Mouse (Mus musculus) thymus, postnatal 36 days (tissue): ENCODE results near the gene Gm525.
"Not testable (repeated sequence)": the region's sequence is repeated elsewhere in the genome, so short reads cannot be mapped to it uniquely, and the experiment has no call there.

Experiments
- DNase-seq, 2 experiments: peaks; one replicate each; pipeline ENCODE4 v3.0.0; 2022; ENCODE audit warnings: mixed read lengths in 2 of 2

Gene Gm525

DNA sequence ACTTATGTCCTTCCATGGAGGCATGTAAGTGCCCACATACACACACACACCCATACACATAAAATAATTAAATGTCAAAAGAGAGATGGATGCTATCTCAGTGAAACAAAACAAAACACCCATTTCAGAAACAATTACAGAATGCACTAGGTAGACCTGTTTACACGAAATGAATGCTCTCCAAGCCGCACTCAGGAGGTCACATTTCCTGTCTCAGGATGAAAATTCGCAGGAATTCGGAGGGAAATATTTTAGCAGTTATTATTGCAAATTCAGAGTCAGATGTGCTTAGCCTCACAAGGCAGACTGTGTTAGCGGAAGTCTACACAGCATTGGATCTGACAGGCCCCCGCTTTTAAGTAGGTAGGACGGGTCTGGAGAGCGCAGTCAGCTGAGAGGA, at the start of gene Gm525:
Gene Gm525 (plus strand): TSS at position 301 of the 400 bp plus-strand sequence.
- DNase-seq, result no peak

DNA sequence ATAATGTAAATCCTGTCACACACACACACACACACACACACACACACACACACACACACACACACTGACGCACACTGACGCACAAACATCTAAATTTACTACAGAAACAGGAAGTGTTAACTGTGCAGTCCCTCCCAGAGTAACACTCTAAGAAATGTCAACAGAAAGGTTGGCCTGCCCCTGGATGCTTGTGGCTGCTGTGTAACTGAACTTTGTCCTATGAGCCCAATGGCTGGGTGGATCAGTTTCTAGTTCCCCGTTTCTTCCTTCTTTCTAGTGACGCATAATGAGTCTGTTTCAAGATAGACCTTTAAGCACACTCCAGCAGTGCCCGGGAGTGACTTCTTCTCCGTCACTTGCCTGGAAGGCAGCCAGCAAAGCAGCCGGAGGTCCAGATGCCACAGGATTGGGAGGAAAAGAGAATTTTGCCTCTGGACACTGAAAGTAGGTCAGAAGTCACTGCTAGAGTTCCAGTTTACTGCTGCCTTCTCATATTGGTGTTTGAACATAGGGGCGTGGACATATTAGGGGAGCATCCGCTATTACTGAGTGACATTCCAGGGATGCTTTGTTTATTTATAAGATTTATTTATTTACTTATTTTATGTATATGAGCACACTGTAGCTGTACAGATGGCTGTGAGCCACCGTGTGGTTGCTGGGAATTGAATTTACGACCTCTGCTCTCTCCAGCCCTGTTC, 49.3 kb upstream of the Gm525 start:
- DNase-seq, result peak; percentile 33 to 40

DNA sequence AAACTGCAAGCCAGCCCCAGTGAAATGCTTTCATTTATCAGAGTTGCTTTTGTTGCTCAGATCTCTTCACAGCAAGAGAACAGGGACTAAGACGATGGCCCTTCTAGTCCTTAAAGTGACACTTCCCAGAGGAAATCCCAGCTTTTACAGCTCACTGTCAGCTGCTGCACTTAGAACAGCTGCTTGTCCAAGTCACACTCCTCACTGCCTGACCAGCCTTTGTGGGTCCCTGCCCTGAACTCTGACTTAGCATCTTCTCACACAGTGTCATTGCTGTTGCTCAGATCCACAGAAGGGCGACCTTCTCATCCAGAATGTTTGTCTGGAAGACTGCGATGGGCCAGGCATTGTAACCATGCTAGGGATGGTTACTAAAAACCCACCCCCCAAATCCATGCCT, 48.0 kb upstream of the Gm525 start:
- no peak for DNase-seq

DNA sequence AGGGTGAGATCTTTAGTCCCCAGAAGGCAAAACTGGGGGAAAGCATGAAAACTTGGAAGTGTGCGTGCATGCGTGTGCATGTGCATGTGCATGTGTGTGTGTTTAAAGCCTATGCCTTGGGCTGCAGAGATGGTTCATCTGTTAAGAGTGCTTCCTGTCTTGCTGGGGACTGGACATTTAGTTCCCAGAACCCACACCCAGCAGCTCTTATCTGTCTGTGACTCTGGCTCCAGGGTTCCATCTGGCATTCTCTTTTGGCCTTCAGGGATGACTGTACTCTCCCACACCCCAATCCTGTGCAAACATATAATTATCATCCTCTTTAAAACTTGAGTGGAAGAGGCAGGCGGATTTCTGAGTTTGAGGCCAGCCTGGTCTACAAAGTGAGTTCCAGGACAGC, 47.5 kb upstream of the Gm525 start:
- DNase-seq, result no peak

DNA sequence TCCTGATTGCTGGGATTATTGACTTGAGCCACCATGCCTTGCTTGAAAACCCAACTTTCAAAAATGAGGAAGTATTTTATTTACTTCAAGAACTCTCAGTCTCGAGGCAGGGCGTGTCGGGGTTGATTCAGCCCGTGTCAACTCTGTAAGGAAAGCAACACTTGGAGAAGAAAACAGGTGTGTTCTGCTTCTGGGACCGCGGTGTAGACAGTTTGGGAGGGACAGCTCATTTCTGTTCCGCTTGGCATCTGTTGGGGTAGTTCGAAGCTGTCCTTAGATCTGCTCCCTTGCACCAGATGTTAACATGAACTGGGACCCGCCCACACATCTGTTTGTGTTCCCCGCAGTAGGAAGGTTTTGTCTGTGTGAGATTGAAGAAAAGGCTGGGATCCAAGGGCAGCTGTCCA, 45.7 kb upstream of the Gm525 start:
- peak; percentile 15 to 35 for DNase-seq

DNA sequence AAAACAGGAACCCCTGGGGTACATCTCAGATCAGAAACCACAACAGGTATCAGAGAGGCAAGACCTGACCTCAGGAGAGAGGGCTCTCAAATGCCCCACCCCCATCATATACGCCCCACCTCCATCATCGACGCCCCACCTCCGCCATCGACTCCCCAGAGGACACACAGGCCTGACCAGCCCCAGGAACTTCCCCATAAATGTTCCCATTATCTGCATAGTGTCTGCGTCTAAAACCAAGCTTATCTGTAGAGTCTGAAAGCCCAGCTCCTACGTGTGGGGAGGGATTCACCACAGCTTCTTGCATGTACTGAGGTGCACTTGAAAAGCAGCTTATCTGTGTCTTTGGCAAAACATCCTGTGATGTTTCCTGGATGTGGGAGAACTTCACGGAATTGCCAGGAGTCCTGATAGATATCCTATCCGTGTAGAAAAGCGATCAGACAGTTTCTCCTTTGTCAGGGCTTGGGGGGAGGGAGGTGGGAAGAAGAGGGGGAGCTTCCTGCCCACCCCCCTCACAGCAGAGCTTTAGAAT, 44.7 kb upstream of the Gm525 start:
- DNase-seq, result peak; percentile 20 to 36

DNA sequence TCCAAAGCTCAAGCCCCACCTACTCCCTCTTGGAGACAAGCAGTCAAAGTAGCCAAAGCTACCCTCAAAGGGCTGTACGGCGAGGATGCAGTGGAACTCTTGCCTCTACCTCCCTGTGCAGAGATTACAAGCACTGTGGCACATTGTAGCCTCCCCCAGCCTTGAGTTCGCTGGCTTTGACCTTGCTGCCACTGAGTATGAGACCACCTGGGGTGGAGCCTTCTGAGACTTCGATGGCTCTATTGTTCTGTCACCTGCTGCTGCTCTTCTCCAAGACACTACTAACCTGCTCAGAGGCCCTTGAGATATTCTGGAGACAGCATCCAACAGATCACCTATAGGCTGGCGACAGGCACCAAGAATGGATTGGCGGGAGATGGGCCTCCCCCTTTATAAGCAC, 43.1 kb upstream of the Gm525 start:
- no peak for DNase-seq

DNA sequence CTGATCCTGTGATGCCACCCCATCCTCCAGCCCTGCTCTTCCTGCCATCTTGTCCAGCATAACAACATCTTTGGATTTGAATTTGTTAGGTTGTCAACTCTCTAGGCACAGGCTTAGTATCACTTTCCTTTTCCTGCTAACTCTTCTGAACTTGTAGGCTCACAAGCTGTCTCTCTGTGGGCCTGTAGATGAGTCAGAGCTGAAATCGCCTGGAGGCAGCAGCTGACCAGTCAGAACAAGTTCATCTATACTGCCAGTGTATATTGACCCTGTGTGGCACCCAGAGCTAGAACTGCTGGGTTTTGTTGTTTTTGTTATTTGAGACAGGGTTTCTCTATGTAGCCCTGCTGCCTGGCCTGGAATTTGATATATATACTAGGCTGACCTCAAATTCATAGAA, 42.5 kb upstream of the Gm525 start:
- DNase-seq, result no peak

DNA sequence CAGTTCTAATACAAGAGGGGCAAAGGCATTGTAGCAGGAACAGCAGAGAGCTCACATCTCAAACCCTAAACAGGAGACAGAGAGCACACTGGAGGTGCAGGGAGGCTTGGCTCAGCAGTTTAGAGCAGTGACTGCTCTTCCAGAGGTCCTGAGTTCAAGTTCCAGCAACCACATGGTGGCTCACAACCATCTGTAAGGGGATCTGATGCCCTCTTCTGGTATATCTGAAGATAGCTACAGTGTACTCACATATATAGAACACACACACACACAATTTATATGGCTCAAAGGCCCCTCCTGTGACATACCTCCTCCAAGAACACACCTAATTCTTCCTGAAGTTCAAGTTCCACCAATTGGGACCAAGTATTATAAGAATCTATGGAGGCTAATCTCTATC, 39.0 kb upstream of the Gm525 start:
- DNase-seq, result no peak

DNA sequence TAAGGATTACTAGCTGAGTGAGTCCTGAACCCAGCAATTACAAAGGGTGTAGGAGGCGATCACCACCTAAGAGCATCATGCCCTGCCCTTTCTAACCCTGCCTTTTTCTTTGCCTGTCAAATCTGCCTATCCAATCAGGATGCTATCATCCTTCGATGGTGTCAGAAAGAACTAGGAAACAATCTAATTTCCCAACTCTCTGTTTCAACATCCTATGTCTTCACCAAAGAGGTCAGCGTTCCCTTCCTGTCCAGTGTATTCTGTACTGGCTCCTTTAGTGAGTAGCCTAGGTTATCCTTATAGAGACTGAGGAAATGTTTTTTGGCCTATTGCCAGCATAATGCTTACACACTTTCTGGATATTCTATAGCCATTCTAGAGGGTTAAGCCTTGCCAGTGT, 38.1 kb upstream of the Gm525 start:
- DNase-seq, result no peak

DNA sequence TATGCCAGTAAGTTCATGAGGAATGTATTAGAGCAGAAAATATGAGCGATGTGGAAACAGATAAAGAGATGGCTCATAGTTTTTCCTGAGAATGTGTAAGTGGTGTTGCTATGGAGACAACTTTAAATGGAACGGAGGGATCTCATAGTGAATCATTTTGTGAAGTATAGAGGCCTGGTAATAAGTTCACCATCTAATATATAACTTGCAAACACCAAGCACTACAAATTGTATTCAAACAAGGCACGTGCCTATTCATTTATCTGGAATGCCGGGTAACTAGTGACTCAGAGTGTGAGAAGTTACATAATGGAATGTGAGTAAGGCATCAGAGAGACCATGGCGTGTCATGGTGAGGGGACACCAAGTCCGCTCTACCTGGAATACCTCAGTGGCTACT, 35.1 kb upstream of the Gm525 start:
- DNase-seq, result no peak

DNA sequence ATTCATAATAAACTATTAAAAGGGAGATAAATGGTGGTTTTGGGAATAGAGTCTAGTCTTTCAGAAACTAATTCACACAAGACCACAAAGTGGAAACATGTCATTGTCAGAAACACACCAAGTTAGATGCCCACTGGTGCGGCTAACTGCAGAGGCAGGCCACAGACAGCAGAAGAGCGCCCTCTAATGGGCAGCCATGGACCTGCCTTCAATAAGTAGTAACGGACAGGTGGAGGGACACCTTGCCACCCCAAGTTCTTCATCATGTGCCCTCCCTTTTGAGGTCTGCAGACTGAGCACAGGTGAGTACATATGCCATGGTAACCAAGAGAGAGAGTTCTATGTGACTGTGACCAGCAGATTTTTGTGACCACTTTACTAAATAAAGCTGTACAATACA, 34.3 kb upstream of the Gm525 start:
- DNase-seq, result peak; percentile 50 to 57

DNA sequence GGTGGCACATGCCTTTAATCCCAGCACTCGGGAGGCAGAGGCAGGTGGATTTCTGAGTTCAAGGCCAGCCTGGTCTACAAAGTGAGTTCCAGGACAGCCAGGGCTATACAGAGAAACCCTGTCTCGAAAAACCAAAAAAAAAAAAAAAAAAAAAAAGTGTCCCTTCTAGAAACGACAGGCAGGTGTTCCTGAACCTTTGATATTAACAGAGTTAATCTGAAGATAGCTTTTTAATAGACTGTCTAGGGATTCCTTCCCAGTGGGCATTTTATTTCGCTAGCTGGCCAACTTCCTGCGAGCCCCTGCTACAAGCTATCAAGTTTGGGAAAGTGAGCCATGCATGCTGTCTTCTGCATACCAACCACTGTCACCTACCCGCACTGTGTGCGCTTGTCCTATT, 32.6 kb upstream of the Gm525 start:
- DNase-seq, result not testable (repeated sequence)

DNA sequence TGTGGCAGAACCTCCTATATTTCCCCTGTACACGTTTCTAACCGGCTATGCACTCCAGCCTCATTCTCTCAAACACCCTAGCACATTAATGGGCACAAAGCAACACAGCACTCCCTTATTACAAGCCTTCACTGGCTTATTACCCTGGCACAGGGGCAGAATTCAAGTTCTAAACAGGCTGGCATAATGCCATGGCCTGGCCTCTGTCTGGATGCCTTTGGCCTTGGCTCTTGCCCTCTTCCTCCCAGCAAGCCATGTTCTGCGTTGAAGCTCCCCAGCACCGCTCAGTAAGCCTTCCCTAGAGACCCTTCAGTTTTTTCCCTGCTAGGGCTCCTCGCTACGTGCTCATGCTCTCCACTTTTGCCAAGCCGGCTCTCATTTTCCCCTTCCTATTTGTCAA, 30.6 kb upstream of the Gm525 start:
- no peak for DNase-seq

DNA sequence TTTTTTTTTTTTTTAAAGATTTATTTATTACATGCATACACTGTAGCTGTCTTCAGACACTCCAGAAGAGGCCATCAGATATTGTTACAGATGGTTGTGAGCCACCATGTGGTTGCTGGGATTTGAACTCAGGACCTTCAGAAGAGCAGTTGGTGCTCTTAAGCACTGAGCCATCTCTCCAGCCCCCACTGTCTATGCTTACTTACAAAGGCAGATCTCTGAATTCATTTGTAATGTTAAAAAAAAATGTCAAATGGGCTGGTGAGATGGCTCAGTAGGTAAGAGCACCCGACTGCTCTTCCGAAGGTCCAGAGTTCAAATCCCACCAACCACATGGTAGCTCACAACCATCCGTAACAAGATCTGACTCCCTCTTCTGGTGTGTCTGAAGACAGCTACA, 28.1 kb upstream of the Gm525 start:
- not testable (repeated sequence) for DNase-seq

DNA sequence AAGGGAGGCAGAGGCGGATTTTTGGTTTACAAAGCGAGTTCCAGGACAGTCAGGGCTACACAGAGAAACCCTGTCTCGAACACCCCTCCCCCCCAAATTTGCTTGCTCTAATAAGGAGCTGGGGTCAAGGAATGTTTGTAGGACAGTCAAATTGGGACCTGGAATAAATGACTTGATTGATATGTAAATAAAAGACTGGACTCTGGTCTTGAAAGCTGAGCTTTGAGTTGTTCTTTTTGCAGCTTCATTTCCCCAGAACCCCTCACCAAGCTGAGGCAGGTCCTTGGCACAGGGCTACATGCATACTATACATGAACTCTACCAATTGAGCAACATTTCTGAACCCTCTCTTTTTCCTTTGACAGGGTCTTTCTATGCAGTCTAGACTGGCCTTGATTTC, 27.6 kb upstream of the Gm525 start:
- no peak for DNase-seq

DNA sequence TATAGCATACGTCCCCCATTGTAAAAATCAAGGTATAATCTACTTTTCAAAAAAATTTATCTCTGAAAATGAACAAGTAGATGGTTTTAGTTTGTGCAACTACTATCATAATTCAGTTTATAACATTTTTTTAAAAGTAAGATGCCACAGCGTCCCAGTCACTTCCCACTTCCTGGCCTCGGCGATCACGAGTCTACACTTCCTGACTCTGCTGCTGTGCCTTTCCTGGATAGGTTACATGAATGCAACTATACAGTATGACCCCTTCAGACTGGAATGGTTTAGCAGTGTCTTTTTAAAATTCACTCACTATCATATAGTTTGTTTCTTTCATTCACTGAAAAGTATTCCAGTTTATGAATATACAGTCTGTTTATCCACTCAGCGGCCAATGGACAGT, 21.9 kb upstream of the Gm525 start:
- DNase-seq, result no peak

DNA sequence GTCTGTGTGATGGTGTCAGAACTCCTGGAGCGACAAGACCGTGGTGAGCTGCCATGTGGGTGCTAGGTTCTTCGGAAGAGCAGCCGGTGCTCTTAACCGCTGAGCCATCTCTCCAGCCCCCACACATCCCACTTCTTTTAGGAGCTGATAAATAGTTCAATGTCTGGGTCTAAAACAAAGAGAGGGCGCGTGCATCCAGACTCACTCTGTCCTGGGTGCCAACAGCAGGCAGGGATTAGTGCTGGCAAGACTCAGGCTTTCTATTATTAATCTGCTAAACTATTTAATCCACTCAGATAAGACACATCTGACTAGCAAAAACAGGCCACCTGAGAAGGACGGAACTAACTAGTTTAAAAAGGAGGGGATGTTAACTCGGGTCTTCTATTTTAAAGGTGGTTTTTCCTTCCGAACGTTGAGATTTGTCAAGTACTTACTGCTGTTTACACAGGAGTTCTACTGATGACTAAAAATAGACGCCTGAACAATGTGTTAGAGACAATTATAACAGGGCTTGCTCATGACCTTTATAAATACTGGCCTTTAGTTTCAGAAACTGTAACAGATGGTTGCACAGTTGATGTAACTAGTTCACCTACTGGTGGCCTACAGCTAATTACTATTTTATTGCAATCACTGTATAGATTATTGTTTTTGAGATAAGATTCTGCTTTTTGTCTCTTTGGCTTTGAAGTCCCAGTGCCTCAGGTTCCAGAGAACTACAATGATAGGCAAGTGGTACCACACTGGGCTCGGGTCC, 17.5 kb upstream of the Gm525 start:
- DNase-seq, result no peak

DNA sequence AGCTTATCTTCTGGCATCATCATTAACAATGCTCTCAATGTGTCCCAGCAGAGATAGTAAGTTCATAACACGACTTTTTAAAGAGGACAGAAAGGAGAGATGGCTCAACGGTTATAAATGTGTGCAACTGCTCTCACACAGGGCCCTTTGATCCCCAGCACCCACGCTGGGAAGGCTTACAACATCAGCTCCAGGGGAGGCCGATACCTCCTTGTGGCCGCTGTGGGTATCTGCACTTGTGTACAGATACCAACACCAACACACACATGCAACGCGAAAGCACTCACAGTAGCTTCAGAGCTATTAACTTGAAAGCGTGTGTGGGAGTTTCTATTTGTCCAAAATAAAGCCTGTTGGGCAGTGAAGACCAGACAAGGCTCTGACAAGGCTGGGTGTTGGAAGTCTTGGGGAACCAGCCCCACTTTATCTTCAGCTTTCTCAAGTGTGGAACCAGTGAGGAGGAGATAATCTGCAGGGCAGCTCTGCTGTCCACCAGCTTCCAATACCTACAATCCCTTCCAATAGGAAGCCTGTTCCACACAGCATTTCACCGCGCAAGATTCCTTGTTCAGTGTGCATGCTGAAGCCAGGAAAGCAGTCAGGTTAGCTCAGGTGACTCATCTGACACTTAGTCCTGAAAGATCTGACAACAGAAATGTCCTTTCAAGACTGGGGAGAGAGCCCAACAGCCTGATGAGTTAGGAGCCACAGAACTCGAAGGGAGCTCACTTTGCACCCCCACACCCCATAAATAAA, 14.9 kb upstream of the Gm525 start:
- DNase-seq, result peak; percentile 61 to 80

DNA sequence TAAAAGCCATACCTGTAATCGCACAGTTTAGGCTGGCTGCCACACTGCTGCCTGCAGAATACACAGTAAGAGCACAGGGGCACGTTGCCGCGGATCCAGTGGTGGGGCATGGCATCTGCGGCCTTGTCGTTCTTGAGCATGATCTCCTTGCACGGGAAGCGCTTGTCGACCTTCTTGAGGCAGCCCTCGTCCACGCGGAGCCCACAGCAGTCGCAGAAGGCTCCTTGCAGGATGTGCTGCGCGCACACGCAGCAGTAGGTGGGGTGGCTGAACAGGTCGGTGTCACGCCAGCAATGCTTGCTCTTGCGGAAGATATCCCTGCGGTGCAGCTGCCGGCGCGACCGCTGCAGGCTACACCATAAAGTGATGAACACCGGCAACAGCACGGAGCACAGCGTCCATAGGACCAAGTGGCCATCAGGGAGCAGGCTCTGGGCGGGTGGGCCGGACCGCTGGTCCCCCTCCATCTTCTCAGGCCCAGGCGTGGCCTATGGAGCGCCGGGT, 13.7 kb upstream of the Gm525 start:
- DNase-seq, result peak; percentile 70 to 84

DNA sequence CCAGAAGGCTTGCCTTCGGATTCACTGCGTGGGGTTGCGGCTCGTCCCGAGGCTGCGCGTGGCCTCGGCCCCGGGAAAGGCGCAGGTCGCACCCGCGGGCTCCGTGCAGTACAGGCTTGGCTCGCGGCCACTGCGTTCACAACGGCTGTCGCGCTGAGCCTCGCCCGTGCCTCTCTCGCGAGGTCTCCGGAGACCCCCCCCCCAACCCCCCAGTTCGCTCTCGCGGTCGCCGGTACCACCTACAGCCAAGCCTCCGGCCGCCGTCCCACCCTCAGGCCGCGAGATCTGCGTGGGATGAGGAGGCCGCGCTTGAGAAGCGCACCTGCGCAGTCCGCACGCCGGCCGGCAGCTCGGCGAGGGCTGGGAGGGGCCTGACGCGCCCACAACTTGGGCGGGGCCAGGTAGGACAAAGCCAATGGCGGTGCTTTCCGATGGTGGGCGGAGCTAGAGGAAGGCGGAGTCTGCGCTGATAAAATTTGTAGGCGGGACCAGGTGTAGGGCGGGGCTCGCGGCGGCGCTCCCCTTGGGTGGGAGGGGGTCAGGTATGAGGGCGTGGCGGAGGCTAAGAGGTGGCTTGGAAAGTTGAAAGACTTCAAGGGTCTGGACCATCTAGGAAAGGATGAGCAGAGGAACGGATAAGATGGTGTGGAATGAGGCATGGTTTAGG, 13.1 kb upstream of the Gm525 start:
- DNase-seq, result peak; percentile 96 to 97

DNA sequence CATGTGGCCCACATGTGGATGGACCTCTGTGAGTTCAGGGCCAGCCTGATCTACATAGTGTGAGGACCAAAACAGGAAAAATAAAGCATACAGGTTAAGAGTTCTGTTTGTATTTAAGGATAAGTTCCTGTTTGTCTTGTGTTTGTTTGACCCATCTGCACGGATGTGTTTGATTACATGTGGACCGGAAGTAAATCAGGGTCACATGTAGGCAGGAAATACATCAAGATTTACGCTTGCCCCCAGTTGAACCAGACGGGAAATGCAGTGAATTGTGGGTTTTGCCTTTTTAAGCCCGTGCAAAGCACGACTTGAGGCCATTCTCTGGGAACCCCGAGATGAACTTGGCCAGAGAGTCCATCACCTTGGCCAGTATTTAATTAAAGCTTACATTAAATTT, 12.3 kb upstream of the Gm525 start:
- no peak for DNase-seq

DNA sequence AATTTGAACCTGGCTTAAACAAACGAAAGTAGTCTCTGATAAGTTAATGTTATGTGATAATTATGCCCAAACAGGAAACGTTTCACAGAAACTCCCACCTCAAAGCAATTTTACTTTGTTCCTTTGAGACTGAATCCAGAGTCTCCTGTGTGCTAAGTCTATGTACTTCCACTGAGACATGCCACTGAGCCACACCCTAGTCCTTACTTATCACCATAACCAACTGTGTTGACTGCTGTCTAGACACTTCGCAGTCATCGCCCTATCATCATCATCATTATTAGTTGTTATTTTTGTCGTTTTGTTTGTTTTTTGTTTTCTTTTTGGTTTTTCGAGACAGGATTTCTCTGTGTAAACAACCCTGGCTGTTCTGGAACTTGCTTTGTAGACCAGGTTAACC, 9.3 kb upstream of the Gm525 start:
- DNase-seq, result no peak
